Mouse (Mus musculus) gastrocnemius, postnatal 14 days (tissue): ENCODE results near the gene Pxdc1. TPM values are rescaled to one million over a fixed set of nuclear protein-coding genes. Genes with fewer than 3 reads are reported as not detected.

Source experiments
- DNase-seq: peaks from one replicate; pipeline ENCODE4 v3.0.0; 2021; ENCODE audit warnings: mixed read lengths
- intact Hi-C: fragments of 180-260 bp; cut with DNase I; formaldehyde crosslinking; loops from one replicate; pipeline ENCODE4 v1.15.1; 2025; ENCODE audit warnings: low total_unique reads
- total RNA-seq, 2 experiments: library from RNA; stranded (reverse); gene quantifications; 2 replicates each; pipeline ENCODE4 v1.2.3; 2021

Gene Pxdc1
- total RNA-seq, 2 experiments from 2014 or later, result 5.9 to 6.4 TPM

GRCm38 (mm10) chr13:34609711-34610110 lies 43.6 kb downstream of the Pxdc1 start:
- DNase-seq, result no peak
- intact Hi-C loops, result no loop called here

DNA sequence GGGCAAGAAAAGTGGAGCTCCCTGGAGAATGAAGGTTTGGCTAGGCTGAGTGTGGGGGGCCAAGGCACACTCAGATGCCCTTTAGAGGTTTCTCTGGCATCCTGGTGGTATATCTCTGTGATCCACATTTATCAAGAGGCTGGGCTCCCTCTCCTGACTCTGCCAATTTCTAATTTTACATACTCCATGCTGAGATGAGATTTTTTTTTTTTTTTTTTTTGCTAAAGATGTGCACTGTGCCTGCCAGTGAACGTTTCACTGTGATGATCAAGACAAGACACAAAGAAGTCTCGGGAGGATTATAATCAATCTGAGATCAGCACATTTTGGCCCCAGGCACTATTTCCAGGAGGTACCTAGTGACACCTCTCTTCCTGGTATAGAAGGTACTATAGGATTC lies 46.2 kb downstream of the Pxdc1 start:
- no peak for DNase-seq
- intact Hi-C loops, result no loop called here

- DNase-seq, result no peak
- intact Hi-C loops, result no loop called here
Observed at GRCm38 (mm10) chr13:34605884-34606283, 47.4 kb downstream of the Pxdc1 start.

DNA sequence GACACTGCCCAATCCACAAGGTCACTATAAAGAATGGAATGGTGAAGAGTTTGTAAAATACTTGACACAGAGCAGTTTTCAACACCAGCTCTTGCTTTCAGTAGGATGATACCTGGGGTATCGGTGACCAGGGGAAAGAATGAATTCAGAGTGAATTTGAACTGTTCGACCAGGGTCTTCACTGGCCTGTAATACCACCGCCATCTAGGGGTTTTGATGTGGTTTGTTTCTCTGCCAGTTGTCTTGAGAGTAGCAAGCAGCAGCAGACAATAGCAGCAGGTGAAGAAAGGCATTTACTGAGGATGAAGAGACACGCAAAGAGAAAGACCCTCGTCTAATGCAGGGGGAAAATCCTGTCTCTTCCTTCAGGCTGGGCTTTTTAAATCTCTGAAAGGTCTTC lies 48.1 kb downstream of the Pxdc1 start:
- DNase-seq, result no peak
- intact Hi-C loops, result no loop called here

DNA sequence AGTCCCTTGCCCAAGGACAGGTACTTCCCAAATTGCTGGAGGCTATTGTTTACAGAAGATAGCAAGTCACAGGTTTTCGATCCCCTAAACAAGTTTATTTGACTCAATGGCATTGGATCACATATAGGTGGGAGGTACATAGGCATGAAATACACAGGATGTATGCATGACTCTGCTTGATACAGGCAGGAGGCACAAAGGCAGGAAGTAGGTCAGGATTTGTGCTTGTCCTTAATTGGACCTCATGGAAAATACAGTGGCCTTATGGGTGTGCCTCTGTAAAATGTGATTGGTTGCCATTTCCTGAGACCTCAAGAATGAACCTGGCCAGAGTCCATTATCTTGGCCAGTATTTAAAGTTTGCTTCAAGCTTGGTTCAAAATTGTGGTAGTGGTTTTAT lies 48.9 kb downstream of the Pxdc1 start:
- intact Hi-C loops, result no loop called here

GRCm38 (mm10) chr13:34602757-34603156 lies 50.5 kb downstream of the Pxdc1 start:
- DNase-seq, result no peak
- intact Hi-C loops, result no loop called here

More for the DNA sequence above, 48.9 kb downstream of the Pxdc1 start:
- no peak for DNase-seq

DNA sequence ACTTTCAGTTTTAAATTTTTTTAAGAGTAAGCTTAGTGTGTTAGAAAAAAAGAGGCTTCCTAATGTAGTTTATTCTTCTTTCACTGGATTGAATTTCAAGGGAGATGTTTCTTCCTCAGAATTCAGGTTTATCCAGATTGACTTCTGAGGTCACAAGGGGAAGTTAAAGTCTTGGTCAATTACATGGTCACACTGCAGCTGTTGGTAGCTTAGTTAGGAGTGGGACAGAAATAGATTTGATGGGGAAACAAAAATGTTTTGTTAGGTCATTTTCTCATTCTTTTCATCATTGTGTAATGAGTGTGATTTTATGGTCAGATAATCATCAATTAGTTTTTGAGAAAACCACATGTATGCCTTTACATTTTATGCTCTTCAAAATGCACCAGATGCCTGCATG lies 56.5 kb downstream of the Pxdc1 start:
- intact Hi-C loops, result no loop called here
- no peak for DNase-seq

Other genes starting within 250 kb of the Pxdc1 start
- gene Fam50b, start 81.4 kb upstream of the Pxdc1 start, total RNA-seq, result not detected
- 10 to 100 TPM; 23.0 to 26.0 TPM for gene Prpf4b, start 221.8 kb upstream of the Pxdc1 start, total RNA-seq